Mouse (Mus musculus): ENCODE measurements around the gene H3f3a.
A peak's percentile ranks its signal among the peaks of the same experiment; 100 is the strongest.

The H3f3a gene

GRCm38 (mm10) chr1:180822276-180822675, 8.5 kb upstream of the H3f3a start:
- no peak for DNase-seq (ENCODE audit: low spot score)

- no peak for DNase-seq (ENCODE audit: low spot score)
These were observed 7.4 kb upstream of the H3f3a start for GRCm38 (mm10) chr1:180821101-180821500.

- no peak for DNase-seq (ENCODE audit: low spot score)
These were observed 4.3 kb upstream of the H3f3a start for GRCm38 (mm10) chr1:180818000-180818399.

GRCm38 (mm10) chr1:180815371-180816024, 1.8 kb upstream of the H3f3a start:
- no peak for DNase-seq (ENCODE audit: low spot score)

GRCm38 (mm10) chr1:180813409-180813884, 296 bp downstream of the H3f3a start:
- DNase-seq (ENCODE audit: low spot score): peak; percentile 97

GRCm38 (mm10) chr1:180812463-180813408, 1.0 kb downstream of the H3f3a start:
- DNase-seq (ENCODE audit: low spot score): peak; percentile 69

- peak; percentile 63 for DNase-seq (ENCODE audit: low spot score)
These were observed 1.9 kb downstream of the H3f3a start for GRCm38 (mm10) chr1:180811596-180812462.

- no peak for DNase-seq (ENCODE audit: low spot score)
These were observed 2.8 kb downstream of the H3f3a start for GRCm38 (mm10) chr1:180810976-180811375.

- no peak for DNase-seq (ENCODE audit: low spot score)
These were observed 4.9 kb downstream of the H3f3a start for GRCm38 (mm10) chr1:180808831-180809230.

GRCm38 (mm10) chr1:180803881-180804280, 9.9 kb downstream of the H3f3a start:
- DNase-seq (ENCODE audit: low spot score): no peak

GRCm38 (mm10) chr1:180801466-180801994, 12.2 kb downstream of the H3f3a start:
- no peak for DNase-seq (ENCODE audit: low spot score)

GRCm38 (mm10) chr1:180800814-180801213, 12.9 kb downstream of the H3f3a start:
- DNase-seq (ENCODE audit: low spot score): no peak

- no peak for DNase-seq (ENCODE audit: low spot score)
These were observed 13.7 kb downstream of the H3f3a start for GRCm38 (mm10) chr1:180800022-180800421.

- no peak for DNase-seq (ENCODE audit: low spot score)
These were observed 14.5 kb downstream of the H3f3a start for GRCm38 (mm10) chr1:180799253-180799652.

- no peak for DNase-seq (ENCODE audit: low spot score)
These were observed 15.1 kb downstream of the H3f3a start for GRCm38 (mm10) chr1:180798660-180799059.

GRCm38 (mm10) chr1:180794170-180794569, 19.6 kb downstream of the H3f3a start:
- DNase-seq (ENCODE audit: low spot score): peak; percentile 78

- DNase-seq (ENCODE audit: low spot score): no peak
These were observed 20.2 kb downstream of the H3f3a start for GRCm38 (mm10) chr1:180793445-180794117.

GRCm38 (mm10) chr1:180792814-180793213, 20.9 kb downstream of the H3f3a start:
- no peak for DNase-seq (ENCODE audit: low spot score)

- no peak for DNase-seq (ENCODE audit: low spot score)
These were observed 21.8 kb downstream of the H3f3a start for GRCm38 (mm10) chr1:180791821-180792480.

- peak; percentile 68 for DNase-seq (ENCODE audit: low spot score)
These were observed 30.2 kb downstream of the H3f3a start for GRCm38 (mm10) chr1:180783580-180783928.

All from retina, embryonic 14.5 days (tissue).